Mouse (Mus musculus) hindbrain, embryonic 15.5 days (tissue): ENCODE measurements around the gene Haus8. TPM values are rescaled to one million over a fixed set of nuclear protein-coding genes. Genes with fewer than 3 reads are reported as not detected.
"Not testable (repeated sequence)": the region's sequence is repeated elsewhere in the genome, so short reads cannot be mapped to it uniquely, and the experiment has no call there.

Source experiments
- ATAC-seq: fragments of 200-750 bp; cut with Nextera tagmentation; 2 replicates; pipeline ENCODE4 v1.8.0; 2017; ENCODE audit warnings: low read depth, moderate number of reproducible peaks, moderate TSS enrichment; ENCODE audit not compliant: low FRiP score
- H3K27ac ChIP-seq: fragments of 300-500 bp; sonication (generic); replicated peaks from 2 replicates; pipeline ENCODE4 v1.5.1; 2015; ENCODE audit warnings: mild to moderate bottlenecking, inconsistent platforms
- H3K27me3 ChIP-seq: fragments of 300-500 bp; sonication (generic); 2 replicates; pipeline ENCODE4 v1.6.1; 2015; ENCODE audit warnings: control low read depth, inconsistent platforms
- H3K36me3 ChIP-seq: fragments of 300-500 bp; sonication (generic); 2 replicates; pipeline ENCODE4 v1.6.1; 2015; ENCODE audit warnings: control low read depth, inconsistent platforms
- H3K4me1 ChIP-seq: fragments of 300-500 bp; sonication (generic); replicated peaks from 2 replicates; pipeline ENCODE4 v1.6.1; 2015; ENCODE audit warnings: control low read depth, inconsistent platforms
- H3K4me2 ChIP-seq: fragments of 300-500 bp; sonication (generic); 2 replicates; pipeline ENCODE4 v1.6.1; 2015; ENCODE audit warnings: moderate library complexity, mild to moderate bottlenecking, inconsistent platforms
- H3K4me3 ChIP-seq: fragments of 300-500 bp; sonication (generic); 2 replicates; pipeline ENCODE4 v1.5.1; 2015; ENCODE audit warnings: mild to moderate bottlenecking, inconsistent platforms
- H3K9ac ChIP-seq: fragments of 300-500 bp; sonication (generic); 2 replicates; pipeline ENCODE4 v1.6.1; 2015; ENCODE audit warnings: inconsistent platforms
- H3K9me3 ChIP-seq: fragments of 300-500 bp; sonication (generic); 2 replicates; pipeline ENCODE4 v1.6.1; 2016; ENCODE audit warnings: control low read depth, inconsistent platforms
- WGBS: fragments of 180-500 bp; shearing (Covaris S2); methylation state at CpG from one replicate; pipeline ENCODE4 v1.1.7; 2015; 5-methylcytosine and 5-hydroxymethylcytosine counted together
- polyA plus RNA-seq: library from polyadenylated mRNA; unstranded; fragments of >200 nt; fragmentation: Nextera tagmentation; extraction: Ambion mirVana; gene quantifications from 2 replicates; pipeline ENCODE4 v1.2.1, GENCODE M21; 2015

The Haus8 gene
- 62.6 and 64.5 TPM in 2 replicates for polyA plus RNA-seq

DNA sequence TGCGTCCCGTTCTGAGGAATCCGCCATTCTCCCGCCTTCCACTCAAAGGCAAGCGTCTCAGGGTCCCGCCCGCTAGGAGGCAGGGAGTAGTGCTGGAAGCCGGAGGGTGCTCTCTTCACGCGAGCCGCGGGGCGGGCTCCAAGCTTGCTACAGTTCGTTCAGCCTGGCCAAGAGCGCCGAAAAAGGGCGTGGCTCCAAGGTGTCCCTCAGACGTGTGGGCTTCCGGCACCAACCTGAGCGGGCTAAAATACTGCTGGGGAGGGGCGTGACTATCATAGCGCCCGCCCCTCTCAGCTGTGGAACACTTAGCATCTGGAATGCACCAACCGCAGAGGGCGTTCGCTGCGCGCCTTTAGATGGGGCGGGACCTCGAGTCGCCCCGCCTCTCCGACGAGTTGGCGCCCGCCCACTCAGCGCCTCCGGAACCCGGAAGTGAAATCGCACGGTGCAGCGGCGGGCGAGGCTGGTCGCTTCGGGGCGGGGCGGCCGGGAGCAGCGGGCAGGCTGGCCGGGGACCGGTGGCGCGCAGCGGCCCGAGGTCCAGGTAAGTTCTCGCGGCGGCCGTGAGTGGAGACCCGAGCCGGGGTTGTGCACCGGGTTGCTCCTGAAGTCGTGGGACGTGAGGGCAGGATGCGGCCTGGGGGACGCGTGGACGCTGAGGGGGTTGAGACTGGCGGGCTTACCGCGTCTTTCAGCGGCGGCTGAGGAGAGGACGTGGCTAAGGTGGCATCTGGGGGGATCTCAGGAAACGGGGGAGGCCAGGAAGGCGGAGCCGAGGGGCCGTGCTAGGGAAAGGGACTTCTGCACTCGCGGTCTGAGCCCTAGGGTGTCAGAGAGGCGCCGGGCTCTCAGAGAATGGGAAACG is at the start of gene Haus8, which contains the start of gene Myo9b:
Haus8 (minus strand) TSS at position 649 of the 865 bp plus-strand sequence.
Myo9b (plus strand) TSS at position 429 of the 865 bp plus-strand sequence.
- Histone ChIP-seq H3K27me3 (no peaks in the 10 kb centered on the region), H3K4me3 (peak within 1 kb of the TSS; percentile 68), H3K27ac (peak within 1 kb of the TSS; percentile 78), H3K9me3 (no peaks in the 10 kb centered on the region), H3K4me1 (peaks cover 30% of the 10 kb centered on the region), H3K4me2 (peak within 1 kb of the TSS; percentile 88), H3K36me3 (no peaks in the 10 kb centered on the region; the same call in 1 of the 2 replicates), H3K9ac (peak within 1 kb of the TSS; percentile 73)
- WGBS = under 1% methylated on average over 83 of the region's 84 CpGs
- ATAC-seq = peak; percentile 99

DNA sequence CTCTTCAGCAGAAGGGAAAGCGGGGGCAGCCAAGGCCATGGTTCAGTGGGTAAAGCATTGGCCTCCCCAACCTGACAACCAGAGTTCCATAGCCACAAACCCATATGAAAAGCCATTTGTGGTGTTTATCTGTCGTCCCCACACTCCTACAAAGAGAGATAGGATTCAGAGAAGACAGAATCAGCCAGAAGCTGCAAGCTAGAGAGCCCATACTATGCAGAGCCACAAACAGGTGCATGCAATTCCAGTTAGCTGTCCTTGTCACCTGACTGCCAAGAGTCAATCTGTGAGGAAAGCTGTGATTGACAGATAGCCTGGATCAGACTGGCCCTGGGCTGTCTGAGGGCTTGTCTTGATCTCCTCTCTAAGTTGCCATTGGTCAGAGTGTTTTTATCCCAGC is 47.0 kb upstream of the Haus8 start:
- WGBS = 96% methylated on average over 2 of the region's 2 CpGs
- peaks cover 26% of the 10 kb centered on the region for H3K36me3 ChIP-seq
- H3K4me1 ChIP-seq = not testable (repeated sequence)

DNA sequence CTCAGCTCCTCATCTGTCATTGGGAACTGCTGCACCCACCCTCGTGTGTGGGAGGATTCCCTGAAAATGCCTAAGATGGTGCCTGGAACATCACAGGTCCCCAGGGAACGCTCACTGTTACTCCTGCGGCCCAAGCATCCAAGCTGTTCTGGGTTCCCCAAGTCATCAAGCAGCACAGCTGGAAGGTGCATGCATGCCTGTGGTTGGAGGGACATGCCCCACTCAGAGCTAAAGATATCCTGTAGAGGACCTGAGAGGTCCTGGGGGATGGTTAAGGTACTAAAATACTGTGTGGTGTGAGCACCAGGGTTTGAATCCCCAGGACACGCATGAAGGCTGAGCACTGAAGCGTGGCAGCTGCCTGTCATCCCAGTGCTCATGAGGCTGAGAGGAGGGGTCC is 45.9 kb upstream of the Haus8 start:
- ATAC-seq, H3K9ac ChIP-seq, H3K4me3 ChIP-seq, H3K27me3 ChIP-seq, H3K4me2 ChIP-seq, H3K27ac ChIP-seq, H3K9me3 ChIP-seq, H3K4me1 ChIP-seq: not testable (repeated sequence)
- 79% methylated on average over 5 of the region's 5 CpGs for WGBS
- H3K36me3 ChIP-seq = peaks cover 15% of the 10 kb centered on the region

More for the DNA sequence above, 47.0 kb upstream of the Haus8 start:
- not testable (repeated sequence) for H3K9ac ChIP-seq, H3K9me3 ChIP-seq, ATAC-seq, H3K4me2 ChIP-seq, H3K4me3 ChIP-seq, H3K27ac ChIP-seq, H3K27me3 ChIP-seq

DNA sequence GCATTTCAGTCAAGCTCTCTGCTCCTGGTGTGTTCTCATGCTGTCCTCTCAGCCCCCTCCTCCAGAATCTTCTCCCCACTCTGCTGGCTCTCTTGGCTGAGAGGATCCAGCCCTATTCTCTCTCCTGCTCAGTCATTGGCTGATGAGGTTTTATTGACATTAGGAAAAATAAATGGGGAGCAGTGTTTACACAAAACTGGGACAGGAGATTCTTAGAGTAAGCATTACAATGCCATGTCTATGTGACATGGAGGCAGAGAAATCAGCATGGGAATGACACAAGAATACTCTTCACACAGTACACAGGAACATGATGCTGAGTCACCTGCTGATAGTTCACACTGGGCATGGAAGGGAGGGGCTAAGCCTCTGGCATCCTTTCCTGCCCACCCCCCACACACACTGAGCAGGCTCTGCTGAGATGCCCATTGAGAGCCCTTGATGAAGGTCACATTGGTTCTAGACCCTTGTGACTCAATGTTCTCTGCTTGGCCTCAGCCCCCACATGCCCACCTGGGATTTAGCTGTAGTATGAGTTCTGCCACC is 43.8 kb upstream of the Haus8 start:
- Histone ChIP-seq H3K9ac (no peak overlapping the region), H3K4me1 (peaks cover 6% of the 10 kb centered on the region; the same call in 1 of the 2 replicates), H3K36me3 (no peaks in the 10 kb centered on the region), H3K4me2 (no peak overlapping the region), H3K27me3 (no peaks in the 10 kb centered on the region), H3K9me3 (no peaks in the 10 kb centered on the region), H3K4me3 (no peak overlapping the region), H3K27ac (no peak overlapping the region)
- ATAC-seq = no peak

DNA sequence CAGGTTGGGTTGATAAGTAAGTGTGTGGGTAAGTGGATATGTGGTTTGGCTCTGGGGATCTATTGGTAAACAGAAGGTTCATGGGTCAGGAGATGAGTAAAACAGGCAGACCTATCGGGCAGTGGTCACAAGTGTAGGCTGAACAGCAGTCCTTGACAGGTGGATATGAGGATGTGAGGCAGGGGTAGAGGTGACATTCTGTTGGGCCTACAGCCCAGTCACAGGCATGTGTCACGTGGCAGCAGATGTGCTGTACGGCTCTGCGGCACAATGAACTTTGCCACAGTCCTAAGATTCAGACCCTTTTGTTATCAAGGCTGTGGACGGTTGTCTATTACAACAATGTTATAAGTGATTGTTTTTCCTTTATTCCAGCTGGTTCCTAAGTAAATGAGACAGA is 43.2 kb upstream of the Haus8 start:
- peaks cover 6% of the 10 kb centered on the region; the same call in 1 of the 2 replicates for H3K4me1 ChIP-seq
- H3K4me2 ChIP-seq = no peak overlapping the region
- H3K36me3 ChIP-seq = no peaks in the 10 kb centered on the region
- H3K9ac ChIP-seq = no peak overlapping the region
- no peak for ATAC-seq
- H3K27me3 ChIP-seq = no peaks in the 10 kb centered on the region
- H3K9me3 ChIP-seq = no peaks in the 10 kb centered on the region
- no peak overlapping the region for H3K4me3 ChIP-seq
- 90% methylated on average over 5 of the region's 5 CpGs for WGBS
- H3K27ac ChIP-seq = no peak overlapping the region

DNA sequence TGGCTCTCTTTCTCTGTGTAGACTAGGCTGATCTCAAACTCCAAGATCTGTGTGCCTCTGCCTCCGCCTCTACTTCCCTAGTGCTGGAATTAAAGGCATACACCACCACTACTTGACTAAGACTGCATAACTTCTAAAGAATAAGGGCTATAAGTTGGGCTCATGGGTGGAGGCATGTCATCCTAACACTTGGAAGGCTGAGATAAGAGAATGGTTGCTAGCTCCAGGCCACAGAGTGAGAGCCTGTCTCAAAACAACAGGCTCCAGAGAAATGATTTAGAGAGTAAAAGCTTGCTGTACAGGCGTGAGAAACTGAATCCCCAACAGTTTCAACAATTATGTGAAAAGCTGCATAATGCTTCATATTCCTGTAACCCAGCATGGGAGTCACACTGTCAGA is 41.2 kb upstream of the Haus8 start:
- peaks cover 6% of the 10 kb centered on the region; the same call in 1 of the 2 replicates for H3K4me1 ChIP-seq
- no peak overlapping the region for H3K4me3 ChIP-seq
- H3K36me3 ChIP-seq = no peaks in the 10 kb centered on the region
- H3K27me3 ChIP-seq = no peaks in the 10 kb centered on the region
- 89% methylated on average over 2 of the region's 2 CpGs for WGBS
- no peaks in the 10 kb centered on the region for H3K9me3 ChIP-seq
- no peak overlapping the region for H3K4me2 ChIP-seq
- ATAC-seq = no peak
- H3K9ac ChIP-seq = no peak overlapping the region
- H3K27ac ChIP-seq = no peak overlapping the region

DNA sequence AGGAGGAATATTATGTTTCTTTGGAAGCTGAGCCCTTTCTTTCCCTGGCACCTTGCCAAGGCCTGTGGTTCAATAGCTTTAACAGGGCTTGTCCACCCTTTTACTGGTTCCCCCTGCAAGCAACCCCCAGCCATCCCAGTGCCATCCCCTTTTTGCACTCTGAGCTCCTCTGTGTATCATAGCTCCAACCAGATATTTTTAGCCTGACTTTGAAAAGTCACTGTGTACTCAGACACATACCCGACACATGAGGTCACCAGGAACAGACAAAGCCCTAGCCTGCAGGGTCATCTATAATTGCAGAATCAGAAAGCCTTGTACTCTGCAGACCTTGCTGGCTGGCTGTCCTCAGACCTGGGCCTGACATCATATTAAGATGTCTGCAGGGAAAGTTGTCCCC is 40.0 kb upstream of the Haus8 start:
- Histone ChIP-seq H3K27ac (no peak overlapping the region), H3K9me3 (no peaks in the 10 kb centered on the region), H3K4me1 (peaks cover 6% of the 10 kb centered on the region; the same call in 1 of the 2 replicates), H3K9ac (no peak overlapping the region), H3K4me3 (no peak overlapping the region), H3K4me2 (no peak overlapping the region), H3K36me3 (no peaks in the 10 kb centered on the region), H3K27me3 (no peaks in the 10 kb centered on the region)
- ATAC-seq = no peak
- WGBS = 57% methylated on average over 1 of the region's 1 CpGs

DNA sequence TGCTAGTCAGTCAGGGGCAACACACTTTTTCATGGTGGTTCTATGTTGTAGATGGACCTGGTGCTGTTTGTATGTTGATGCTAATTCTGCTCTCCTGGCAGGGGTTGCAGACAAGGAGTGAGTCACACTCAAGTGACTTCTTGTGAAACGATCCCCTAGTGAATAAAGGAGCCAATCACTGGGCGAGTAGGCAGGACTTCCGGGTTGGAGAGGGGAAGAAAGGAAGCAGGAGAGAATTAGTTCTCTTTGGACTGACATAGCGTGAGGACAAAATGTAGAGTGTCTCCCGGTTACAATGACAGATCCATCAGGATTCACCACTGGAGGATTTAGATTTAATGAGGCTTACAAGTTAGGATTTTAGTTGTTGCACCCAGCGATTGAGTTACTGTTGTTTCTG is 37.7 kb upstream of the Haus8 start:
- Histone ChIP-seq H3K4me3 (no peak overlapping the region), H3K9me3 (no peaks in the 10 kb centered on the region)
- ATAC-seq = no peak

DNA sequence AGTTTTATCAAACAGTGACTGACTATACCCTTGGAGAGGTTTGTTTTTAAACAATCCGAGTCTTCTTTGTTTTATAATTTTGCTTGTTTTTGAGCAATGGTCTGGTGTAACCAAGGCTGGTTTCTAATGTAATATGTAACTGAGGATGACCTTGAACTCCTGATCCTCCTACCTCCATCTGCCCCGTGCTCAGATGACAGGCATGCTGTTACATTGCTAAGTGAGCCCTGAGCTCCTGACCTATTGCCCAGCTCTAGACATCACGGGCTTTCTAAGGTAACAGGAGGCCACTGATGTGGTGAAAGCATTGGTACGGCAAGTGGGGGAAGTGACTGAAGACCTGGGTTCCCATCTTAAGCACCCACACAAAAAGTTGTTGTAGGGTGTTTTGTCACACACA is 35.2 kb upstream of the Haus8 start:
- no peak for ATAC-seq
- 93% methylated on average over 4 of the region's 4 CpGs for WGBS
- Histone ChIP-seq H3K9ac (no peak overlapping the region), H3K36me3 (peaks cover 7% of the 10 kb centered on the region), H3K4me3 (no peak overlapping the region), H3K4me2 (no peak overlapping the region), H3K4me1 (peaks cover 4% of the 10 kb centered on the region; the same call in 1 of the 2 replicates), H3K27me3 (no peaks in the 10 kb centered on the region), H3K9me3 (no peaks in the 10 kb centered on the region), H3K27ac (no peak overlapping the region)

More for the DNA sequence above, 37.7 kb upstream of the Haus8 start:
- no peak overlapping the region for H3K4me2 ChIP-seq
- WGBS = 81% methylated on average over 6 of the region's 6 CpGs
- no peaks in the 10 kb centered on the region for H3K27me3 ChIP-seq
- no peaks in the 10 kb centered on the region for H3K36me3 ChIP-seq
- H3K9ac ChIP-seq = no peak overlapping the region
- H3K4me1 ChIP-seq = peaks cover 6% of the 10 kb centered on the region; the same call in 1 of the 2 replicates
- H3K27ac ChIP-seq = no peak overlapping the region

DNA sequence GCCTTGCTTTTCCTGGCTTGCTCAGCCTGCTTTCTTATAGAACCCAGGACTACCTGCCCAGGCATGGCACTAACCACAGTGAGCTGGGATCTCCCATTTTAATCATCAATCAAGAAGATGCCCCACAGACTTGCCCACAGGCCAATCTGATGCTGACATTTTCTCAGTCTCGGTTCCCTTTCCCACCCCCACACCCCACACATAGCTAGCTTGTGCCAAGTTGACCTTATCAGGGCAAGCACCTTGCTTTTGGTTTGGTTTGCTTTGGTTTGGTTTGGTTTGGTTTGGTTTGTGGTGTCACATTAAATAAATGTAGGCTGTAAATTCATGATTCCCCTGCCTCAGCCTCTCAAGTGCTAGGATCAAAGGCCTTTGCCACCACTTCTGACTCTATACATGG is 34.6 kb upstream of the Haus8 start:
- WGBS = 90% methylated on average over 1 of the region's 1 CpGs
- Histone ChIP-seq H3K27me3 (no peaks in the 10 kb centered on the region), H3K4me1 (no peaks in the 10 kb centered on the region), H3K9me3 (no peaks in the 10 kb centered on the region), H3K36me3 (peaks cover 9% of the 10 kb centered on the region), H3K27ac (no peak overlapping the region), H3K4me3 (no peak overlapping the region), H3K9ac (no peak overlapping the region), H3K4me2 (no peak overlapping the region)
- no peak for ATAC-seq

DNA sequence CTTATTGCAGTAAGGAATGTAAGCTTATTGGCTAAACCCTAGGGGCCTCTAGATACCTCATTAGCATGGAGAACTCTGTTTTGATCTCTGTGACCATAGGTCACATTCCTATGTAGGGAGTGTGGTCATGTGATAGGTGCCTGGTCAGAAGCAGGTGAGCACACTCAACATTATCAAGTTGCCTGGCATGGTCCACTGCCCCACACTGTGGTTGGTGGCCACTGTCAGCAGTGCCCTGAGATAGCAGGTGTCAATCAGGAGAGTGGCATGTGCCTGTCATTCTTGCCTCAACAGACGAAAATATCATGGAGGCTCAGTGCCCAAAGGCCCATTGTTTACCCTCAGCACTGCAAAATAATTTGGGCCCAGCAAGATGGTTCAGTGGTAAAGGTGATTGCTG is 33.3 kb upstream of the Haus8 start:
- Histone ChIP-seq H3K4me2 (no peak overlapping the region), H3K27me3 (no peaks in the 10 kb centered on the region), H3K36me3 (peaks cover 14% of the 10 kb centered on the region), H3K9ac (no peak overlapping the region), H3K4me3 (no peak overlapping the region), H3K9me3 (no peaks in the 10 kb centered on the region), H3K27ac (no peak overlapping the region), H3K4me1 (no peaks in the 10 kb centered on the region)
- 81% methylated on average over 1 of the region's 1 CpGs for WGBS
- ATAC-seq = no peak

DNA sequence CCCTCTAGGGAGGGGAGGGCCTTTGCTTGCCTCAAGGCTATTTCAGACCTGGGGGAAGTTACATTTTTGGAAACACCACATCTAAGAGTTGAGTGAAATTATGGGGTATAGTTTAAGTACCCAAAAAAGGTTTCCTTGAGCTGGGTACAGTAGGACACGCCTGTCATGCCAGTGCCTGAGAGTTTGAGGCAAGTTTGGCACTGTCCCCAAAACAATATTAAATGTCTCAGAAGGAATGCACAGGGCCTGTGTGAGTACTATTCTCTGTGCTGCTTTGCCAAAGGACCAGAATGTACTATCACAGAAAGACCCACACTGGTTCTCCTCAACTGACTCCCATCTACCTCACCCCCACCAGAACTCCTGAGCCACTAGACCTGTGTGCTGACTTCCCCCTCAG is 30.9 kb upstream of the Haus8 start:
- Histone ChIP-seq H3K9ac (no peak overlapping the region), H3K27ac (no peak overlapping the region), H3K9me3 (no peaks in the 10 kb centered on the region), H3K4me1 (no peaks in the 10 kb centered on the region), H3K4me2 (no peak overlapping the region), H3K36me3 (peaks cover 14% of the 10 kb centered on the region), H3K27me3 (no peaks in the 10 kb centered on the region), H3K4me3 (no peak overlapping the region)
- WGBS = 90% methylated on average over 1 of the region's 1 CpGs
- ATAC-seq = no peak
